Mouse (Mus musculus) olfactory bulb, adult 2 months (tissue): Measurements from ENCODE around the gene Kmt5c.

ENCODE experiments used
- CTCF ChIP-seq: fragments of 200-500 bp; IDR thresholded peaks from 2 replicates; pipeline ENCODE4 v1.5.1; 2012; ENCODE audit warnings: low read depth, mild to moderate bottlenecking, low read length, moderate library complexity; ENCODE audit not compliant: insufficient read depth
- POLR2A ChIP-seq: fragments of 200-500 bp; IDR thresholded peaks from 2 replicates; pipeline ENCODE4 v1.6.1; 2012; ENCODE audit warnings: mild to moderate bottlenecking, low read depth, low read length, moderate library complexity; ENCODE audit not compliant: insufficient read depth

DNA sequence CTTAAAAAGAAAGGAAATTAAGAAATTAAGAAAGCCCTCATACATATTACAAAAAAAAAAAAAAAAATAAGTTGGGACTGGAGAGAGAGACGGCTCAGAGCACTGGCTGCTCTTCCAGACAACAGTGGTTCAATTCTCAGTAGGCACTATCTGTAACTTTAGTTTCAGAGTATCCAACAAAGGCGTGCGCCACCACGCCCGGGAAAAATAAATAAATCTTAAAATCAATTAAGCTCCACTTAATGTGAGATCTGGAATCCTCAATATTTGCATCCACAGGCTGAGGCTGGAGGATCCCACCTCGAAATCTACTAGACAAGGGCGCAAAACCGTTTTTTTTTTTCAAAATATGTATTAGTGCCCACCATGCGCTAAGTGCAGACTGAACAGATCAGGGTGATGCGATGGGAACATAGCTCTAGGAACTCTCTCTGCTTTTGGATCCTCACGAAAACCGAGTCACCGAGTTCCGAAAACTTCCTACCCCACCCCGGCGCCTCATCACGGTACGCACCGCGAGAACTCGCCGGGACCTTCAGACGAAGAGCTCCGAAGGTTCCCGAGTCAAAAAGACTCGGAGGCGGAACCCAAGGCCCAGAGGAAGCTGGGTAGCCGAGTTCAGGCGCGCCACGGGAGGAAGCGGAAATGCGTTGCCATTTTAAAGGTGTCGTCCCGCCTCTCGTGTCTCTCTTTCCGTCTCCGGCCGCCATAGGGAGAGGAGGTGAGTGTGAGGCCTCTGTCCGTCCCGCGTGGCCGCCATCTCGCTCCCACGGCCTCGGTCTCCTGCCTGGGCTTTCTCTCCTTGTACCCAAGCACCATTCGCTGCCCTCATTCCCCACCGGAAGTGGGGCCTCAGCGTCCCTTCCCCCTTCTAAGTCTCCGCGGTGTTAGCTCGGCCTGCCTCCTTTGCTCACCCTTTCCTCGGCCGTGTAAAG is 52.6 kb downstream of the Kmt5c start, which contains the start of gene Rpl28:
- TF ChIP-seq POLR2A (peak; percentile 96), CTCF (no peak)
